Mouse (Mus musculus) thymus, adult 2 months (tissue): ENCODE data around the gene AI661453. TPM values are rescaled to one million over a fixed set of nuclear protein-coding genes. Genes with fewer than 3 reads are reported as not detected.
"Not testable (repeated sequence)": the region's sequence is repeated elsewhere in the genome, so short reads cannot be mapped to it uniquely, and the experiment has no call there.

Source experiments
- DNase-seq: peaks from one replicate; pipeline ENCODE4 v3.0.0; 2021
- H3K27ac ChIP-seq: fragments of 200-500 bp; 2 replicates; pipeline ENCODE4 v1.5.1; 2012; ENCODE audit warnings: low read length, control low read depth; ENCODE audit not compliant: control insufficient read depth, insufficient read depth
- H3K27me3 ChIP-seq: fragments of 200-500 bp; 2 replicates; pipeline ENCODE4 v1.6.1; 2012; ENCODE audit warnings: mild to moderate bottlenecking, low read length, moderate library complexity, mixed read lengths; ENCODE audit not compliant: control insufficient read depth, insufficient read depth
- H3K36me3 ChIP-seq: fragments of 200-500 bp; 2 replicates; pipeline ENCODE4 v1.6.1; 2012; ENCODE audit warnings: mild to moderate bottlenecking, low read length, moderate library complexity; ENCODE audit not compliant: control insufficient read depth, insufficient read depth
- H3K4me1 ChIP-seq: fragments of 200-500 bp; replicated peaks from 2 replicates; pipeline ENCODE4 v1.6.1; 2012; ENCODE audit warnings: low read length; ENCODE audit not compliant: control insufficient read depth, insufficient read depth
- H3K4me3 ChIP-seq: fragments of 200-500 bp; 2 replicates; pipeline ENCODE4 v1.5.1; 2012; ENCODE audit warnings: mild to moderate bottlenecking, low read length, control low read depth, moderate library complexity; ENCODE audit not compliant: control insufficient read depth, insufficient read depth
- CTCF ChIP-seq: fragments of 200-500 bp; IDR thresholded peaks from 2 replicates; pipeline ENCODE4 v1.5.1; 2012; ENCODE audit warnings: mild to moderate bottlenecking, control low read depth, low read length, moderate library complexity, borderline replicate concordance; ENCODE audit not compliant: control insufficient read depth, poor library complexity, insufficient read depth; ENCODE audit errors: extremely low read depth
- POLR2A ChIP-seq: fragments of 200-500 bp; IDR thresholded peaks from 2 replicates; pipeline ENCODE4 v1.6.1; 2012; ENCODE audit warnings: mild to moderate bottlenecking, low read length, control low read depth, moderate library complexity; ENCODE audit not compliant: control insufficient read depth, poor library complexity, insufficient read depth; ENCODE audit errors: extremely low read depth
- WGBS: fragments of 180-500 bp; shearing (Covaris S2); methylation state at CpG from one replicate; pipeline ENCODE4 v1.1.7; 2018; 5-methylcytosine and 5-hydroxymethylcytosine counted together
- polyA plus RNA-seq: library from polyadenylated mRNA; depleted of rRNA; stranded (reverse); fragments of >200 nt; gene quantifications from 2 replicates; pipeline ENCODE4 v1.2.3, GENCODE M21; 2012

AI661453 gene
- polyA plus RNA-seq, 1 experiment, result 1.6 TPM

GRCm38 (mm10) chr17:47407717-47408557 is 28.5 kb upstream of the AI661453 start:
- DNase-seq, result no peak
- no peak overlapping the region for H3K4me3 ChIP-seq
- no peak overlapping the region for H3K27ac ChIP-seq
- no peaks in the 10 kb centered on the region for H3K4me1 ChIP-seq
- 61% methylated on average over 10 of the region's 10 CpGs for whole genome bisulfite sequencing
- TF ChIP-seq POLR2A (no peak), CTCF (no peak)
- H3K27me3 ChIP-seq, result peaks cover 2% of the 10 kb centered on the region; the same call in 1 of the 2 replicates
- no peaks in the 10 kb centered on the region for H3K36me3 ChIP-seq

GRCm38 (mm10) chr17:47408558-47408898 is 27.9 kb upstream of the AI661453 start:
- Histone ChIP-seq H3K27ac (no peak overlapping the region), H3K36me3 (no peaks in the 10 kb centered on the region), H3K27me3 (peaks cover 2% of the 10 kb centered on the region; the same call in 1 of the 2 replicates), H3K4me1 (no peaks in the 10 kb centered on the region), H3K4me3 (no peak overlapping the region)
- peak; percentile 61 for DNase-seq
- WGBS, result 11% methylated on average over 8 of the region's 8 CpGs
- TF ChIP-seq POLR2A, result no peak
- peak; percentile 70; the same call in 1 of the 2 replicates for TF ChIP-seq CTCF

- H3K27me3 ChIP-seq, H3K4me3 ChIP-seq, H3K36me3 ChIP-seq, H3K27ac ChIP-seq, H3K4me1 ChIP-seq: not testable (repeated sequence)
- DNase-seq, result peak; percentile 19
- 4% methylated on average over 74 of the region's 74 CpGs for WGBS
Measured at GRCm38 (mm10) chr17:47409897-47410861, 26.2 kb upstream of the AI661453 start.

GRCm38 (mm10) chr17:47420195-47420594 is 16.2 kb upstream of the AI661453 start:
- 93% methylated on average over 2 of the region's 2 CpGs for WGBS
- Histone ChIP-seq H3K4me3 (no peak overlapping the region), H3K4me1 (0 out of 2 replicates have a peak, but pooled peaks cover 2% of the 10 kb centered on the region), H3K36me3 (no peaks in the 10 kb centered on the region), H3K27ac (no peak overlapping the region), H3K27me3 (no peaks in the 10 kb centered on the region)
- no peak for DNase-seq
- TF ChIP-seq CTCF, result no peak
- TF ChIP-seq POLR2A, result no peak

- Histone ChIP-seq H3K27ac (no peak overlapping the region), H3K27me3 (no peaks in the 10 kb centered on the region), H3K36me3 (no peaks in the 10 kb centered on the region), H3K4me1 (0 out of 2 replicates have a peak, but pooled peaks cover 2% of the 10 kb centered on the region), H3K4me3 (no peak overlapping the region)
- DNase-seq, result no peak
- 89% methylated on average over 3 of the region's 3 CpGs for WGBS
- TF ChIP-seq CTCF (no peak), POLR2A (no peak)
Measured at GRCm38 (mm10) chr17:47421566-47421965, 14.8 kb upstream of the AI661453 start.

GRCm38 (mm10) chr17:47422616-47423015 is 13.8 kb upstream of the AI661453 start:
- H3K4me1 ChIP-seq, H3K4me3 ChIP-seq, H3K27ac ChIP-seq, H3K36me3 ChIP-seq, DNase-seq, H3K27me3 ChIP-seq: not testable (repeated sequence)
- WGBS, result 97% methylated on average over 1 of the region's 1 CpGs

GRCm38 (mm10) chr17:47424186-47424585 is 12.2 kb upstream of the AI661453 start:
- WGBS, result 81% methylated on average over 6 of the region's 6 CpGs
- H3K27ac ChIP-seq, result no peak overlapping the region

More at GRCm38 (mm10) chr17:47424186-47424585, 12.2 kb upstream of the AI661453 start:
- Histone ChIP-seq H3K27me3 (no peaks in the 10 kb centered on the region), H3K4me1 (0 out of 2 replicates have a peak, but pooled peaks cover 2% of the 10 kb centered on the region), H3K4me3 (no peak overlapping the region), H3K36me3 (no peaks in the 10 kb centered on the region)
- TF ChIP-seq POLR2A (no peak), CTCF (no peak)
- no peak for DNase-seq
